Comparison of ENCODE assay signal across 7 mouse cellular contexts in the genomic region with DNA sequence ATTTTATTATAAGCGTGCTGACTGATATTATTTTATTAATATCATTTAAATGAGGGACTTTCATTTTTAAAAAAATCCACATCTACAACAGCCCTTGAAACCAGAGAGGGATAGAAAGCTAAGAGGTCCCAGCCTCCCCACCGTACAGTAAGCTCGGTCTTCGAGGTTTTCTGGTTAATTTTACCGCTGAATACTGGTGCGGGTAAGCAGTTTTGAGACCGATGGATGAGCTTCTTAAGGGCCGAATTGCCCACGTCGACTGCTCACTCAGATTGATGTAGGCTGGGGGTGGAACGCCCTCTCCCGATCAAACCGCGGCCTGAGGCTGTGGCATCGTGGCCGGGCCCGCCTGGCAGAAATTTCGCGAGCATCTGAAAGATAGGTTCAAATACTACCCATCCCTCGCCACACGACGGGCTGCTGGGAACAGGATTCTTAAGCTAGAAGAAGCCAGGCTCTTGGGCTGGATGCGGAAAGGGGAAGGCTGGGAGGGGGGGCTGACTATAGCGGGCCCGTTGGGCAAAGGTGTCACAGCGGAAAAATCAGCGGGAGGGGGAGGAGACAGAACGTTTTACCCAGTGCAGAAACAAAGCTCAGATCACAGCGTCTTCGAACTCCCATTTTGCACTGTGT. TPM values are rescaled to one million over a fixed set of nuclear protein-coding genes. Genes with fewer than 3 reads are reported as not detected.
DNase-seq lines count a peak whose midpoint lies in the region; ATAC-seq and TF ChIP-seq lines count a peak whose summit lies in the region.

No protein-coding gene starts in this region.

- no peak for DNase-seq in lung, adult 2 months
- DNase-seq in lung, postnatal 14 days, result no peak
- DNase-seq in embryo, embryonic 10 days (ENCODE audit: low spot score), result peak; percentile 15
- peak; percentile 46 for DNase-seq in neural tube, embryonic 10.5 days (ENCODE audit: extremely low spot score, low spot score)
- no peak for DNase-seq in layer of hippocampus, adult 11-12 months (ENCODE audit: low spot score)
- DNase-seq in frontal cortex, adult 2 months (ENCODE audit: extremely low spot score in 1 of 2, low spot score in 1 of 2), result no peak

- no peaks in the 10 kb centered on the region for H3K36me3 ChIP-seq in hindbrain, embryonic 12.5 days

- TF ChIP-seq POLR2A in lung, adult 2 months (IDR thresholded peaks at IDR 0.05; ENCODE audit: borderline replicate concordance, extremely low read depth, low read depth, low read length), result no peak

- peak overlapping the region; percentile 89 for H3K4me2 ChIP-seq in hindbrain, embryonic 12.5 days (replicated peaks)

- ATAC-seq in hindbrain, embryonic 12.5 days (ENCODE audit: low FRiP score), result no peak

- peak overlapping the region; percentile 80 for H3K9ac ChIP-seq in hindbrain, embryonic 12.5 days

- H3K27ac ChIP-seq in hindbrain, embryonic 12.5 days, result peak overlapping the region; percentile 94

- WGBS in lung, adult 2 months, result 18% methylated on average over 30 of the region's 30 CpGs
- 3% methylated on average over 30 of the region's 30 CpGs for WGBS in hindbrain, embryonic 12.5 days

- no peaks in the 10 kb centered on the region for H3K9me3 ChIP-seq in hindbrain, embryonic 12.5 days (replicated peaks)

- peak overlapping the region; percentile 27 for H3K4me3 ChIP-seq in lung, adult 2 months (replicated peaks; ENCODE audit: extremely low read depth, low read depth, low read length)
- H3K4me3 ChIP-seq in hindbrain, embryonic 12.5 days, result peak overlapping the region; percentile 72

- H3K4me1 ChIP-seq in lung, adult 2 months (ENCODE audit: control insufficient read depth, insufficient read depth, low read length), result peaks cover 19% of the 10 kb centered on the region
- peaks cover 47% of the 10 kb centered on the region for H3K4me1 ChIP-seq in hindbrain, embryonic 12.5 days

- no peak for TF ChIP-seq CTCF in lung, adult 2 months (IDR thresholded peaks at IDR 0.05; ENCODE audit: insufficient read depth, low read length)

- H3K27me3 ChIP-seq in hindbrain, embryonic 12.5 days, result peaks cover 43% of the 10 kb centered on the region

RNA-seq across cellular contexts. Expression of gene Mapt, which starts 2.5 kb away (rescaled TPM):
- polyA plus RNA-seq in lung, adult 2 months (2012; rRNA removed), result 55.3 and 77.9 TPM in 2 replicates
- polyA plus RNA-seq in hindbrain, embryonic 12.5 days (2016; fragmentation: Nextera tagmentation; extraction: Ambion mirVana), result 235 and 248 TPM in 2 replicates
- 232 and 238 TPM in 2 replicates for polyA plus RNA-seq in frontal cortex, adult 2 months (2012; rRNA removed)

RNA-seq across cellular contexts. Expression of gene Sppl2c, which starts 47.6 kb away (rescaled TPM):
- 0.05 TPM in 1 of 2 replicates, not detected in the other for polyA plus RNA-seq in lung, adult 2 months (2012; rRNA removed)
- not detected in 2 replicates for polyA plus RNA-seq in hindbrain, embryonic 12.5 days (2016; fragmentation: Nextera tagmentation; extraction: Ambion mirVana)
- not detected in 2 replicates for polyA plus RNA-seq in frontal cortex, adult 2 months (2012; rRNA removed)

Comparison
In these comparisons a context has a peak if more than half of its experiments do, and no peak if none do; other contexts are left out.
1. DNase-seq: peak in embryo, embryonic 10 days (single experiment) and neural tube, embryonic 10.5 days (single experiment); none in lung, adult 2 months (single experiment), lung, postnatal 14 days (single experiment), layer of hippocampus, adult 11-12 months (single experiment) and frontal cortex, adult 2 months (0 of 2).